Comparison of ENCODE assay signal across 8 mouse cellular contexts in the genomic region with DNA sequence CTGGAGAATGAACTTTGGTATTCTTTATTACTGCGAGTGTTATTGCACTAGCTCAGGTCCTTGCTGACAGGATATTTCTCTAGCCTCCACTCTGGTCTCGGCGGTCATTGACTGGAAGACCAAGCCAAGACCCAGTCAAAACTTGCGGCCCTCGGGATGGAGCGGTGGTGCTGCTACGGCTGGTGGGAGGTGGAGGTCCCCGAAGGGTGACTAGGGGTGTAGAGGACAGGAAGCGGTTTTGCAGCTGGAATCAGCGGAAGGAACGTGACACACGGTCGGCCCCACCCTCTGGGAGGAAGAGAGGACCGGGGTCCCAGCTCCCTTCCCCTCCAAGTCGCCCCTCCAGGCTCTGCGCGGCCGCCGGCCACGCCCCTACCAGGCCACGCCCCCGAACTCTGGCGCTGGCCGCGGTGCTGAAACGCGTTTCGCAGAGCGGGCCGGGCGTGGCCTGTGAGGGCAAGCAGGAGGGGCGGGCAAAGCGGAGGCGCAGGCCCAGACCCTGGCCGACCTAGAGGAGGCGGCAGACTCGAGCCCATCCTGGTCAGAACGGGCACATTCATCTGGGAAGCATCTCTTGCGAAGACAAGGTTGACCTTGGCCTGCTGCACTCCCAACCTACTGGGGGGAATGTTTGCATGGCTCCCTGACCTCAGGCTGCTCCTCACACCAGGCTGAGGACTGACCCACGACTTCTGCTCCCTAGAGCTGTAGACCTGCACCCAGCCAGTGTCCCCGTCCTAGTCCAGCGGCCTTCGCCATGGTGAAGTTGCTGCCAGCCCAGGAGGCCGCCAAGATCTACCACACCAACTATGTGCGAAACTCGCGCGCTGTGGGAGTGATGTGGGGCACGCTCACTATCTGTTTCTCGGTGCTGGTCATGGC. TPM values are rescaled to one million over a fixed set of nuclear protein-coding genes. Genes with fewer than 3 reads are reported as not detected.
DNase-seq lines count a peak whose midpoint lies in the region; ATAC-seq and TF ChIP-seq lines count a peak whose summit lies in the region.

Lhfpl5 (plus strand) TSS at position 398 of the 882 bp plus-strand sequence.

- ATAC-seq in embryonic facial prominence, embryonic 15.5 days (ENCODE audit: insufficient number of reproducible peaks, low FRiP score, low TSS enrichment, low read depth), result peak; percentile 59; the same call in 1 of the 2 replicates
- peak; percentile 81 for ATAC-seq in hindbrain, embryonic 14.5 days (ENCODE audit: low FRiP score)

- intact Hi-C loops in left cerebral cortex, postnatal 25 days (cut with DNase I), result no loop called here

- no peak for TF ChIP-seq CTCF in lung, adult 2 months (IDR thresholded peaks at IDR 0.05; ENCODE audit: insufficient read depth, low read length)

- peak; percentile 36 for DNase-seq in lung, adult 2 months
- DNase-seq in lung, adult 18-20 months, result no peak
- DNase-seq in adrenal gland, postnatal 25 days, result peak; percentile 61
- DNase-seq in hindbrain, embryonic 14.5 days (ENCODE audit: low spot score), result peak; percentile 68
- peak; percentile 55 for DNase-seq in lung, postnatal 10 days
- DNase-seq in retina, postnatal 7 days (ENCODE audit: low read depth, low spot score), result peak; percentile 31
- no peak for DNase-seq in left cerebral cortex, postnatal 25 days (ENCODE audit: low spot score in 2 of 2)

- no peak for TF ChIP-seq POLR2A in lung, adult 2 months (IDR thresholded peaks at IDR 0.05; ENCODE audit: borderline replicate concordance, extremely low read depth, low read depth, low read length)

- no peak within 1 kb of the TSS for H3K27ac ChIP-seq in embryonic facial prominence, embryonic 15.5 days (replicated peaks)
- H3K27ac ChIP-seq in hindbrain, embryonic 14.5 days, result no peak within 1 kb of the TSS

- H3K9me3 ChIP-seq in embryonic facial prominence, embryonic 15.5 days (replicated peaks), result no peaks in the 10 kb centered on the region
- no peaks in the 10 kb centered on the region for H3K9me3 ChIP-seq in hindbrain, embryonic 14.5 days (ENCODE audit: control insufficient read depth, low read length)

- no peaks in the 10 kb centered on the region for H3K36me3 ChIP-seq in embryonic facial prominence, embryonic 15.5 days
- no peaks in the 10 kb centered on the region for H3K36me3 ChIP-seq in hindbrain, embryonic 14.5 days (replicated peaks; ENCODE audit: control insufficient read depth, insufficient read depth)

- 16% methylated on average over 46 of the region's 50 CpGs for WGBS in lung, adult 2 months
- 14% methylated on average over 50 of the region's 50 CpGs for WGBS in embryonic facial prominence, embryonic 15.5 days
- 19% methylated on average over 44 of the region's 50 CpGs for WGBS in hindbrain, embryonic 14.5 days

- no peak within 1 kb of the TSS for H3K4me3 ChIP-seq in lung, adult 2 months (replicated peaks; ENCODE audit: extremely low read depth, low read depth, low read length)
- H3K4me3 ChIP-seq in embryonic facial prominence, embryonic 15.5 days (replicated peaks), result peak within 1 kb of the TSS; percentile 21
- H3K4me3 ChIP-seq in hindbrain, embryonic 14.5 days (replicated peaks; ENCODE audit: low read length), result peak within 1 kb of the TSS; percentile 33

- H3K9ac ChIP-seq in embryonic facial prominence, embryonic 15.5 days, result no peak within 1 kb of the TSS
- H3K9ac ChIP-seq in hindbrain, embryonic 14.5 days, result peak within 1 kb of the TSS; percentile 50; the same call in 1 of the 2 replicates

- H3K27me3 ChIP-seq in embryonic facial prominence, embryonic 15.5 days, result 0 out of 2 replicates have a peak, but pooled peaks cover 5% of the 10 kb centered on the region
- H3K27me3 ChIP-seq in hindbrain, embryonic 14.5 days (ENCODE audit: control insufficient read depth, insufficient read depth, low read length), result no peaks in the 10 kb centered on the region

- peak within 1 kb of the TSS; percentile 51 for H3K4me2 ChIP-seq in embryonic facial prominence, embryonic 15.5 days (replicated peaks)
- peak within 1 kb of the TSS; percentile 64 for H3K4me2 ChIP-seq in hindbrain, embryonic 14.5 days (replicated peaks)

- no peaks in the 10 kb centered on the region; the same call in 1 of the 2 replicates for H3K4me1 ChIP-seq in lung, adult 2 months (ENCODE audit: control insufficient read depth, insufficient read depth, low read length)
- peaks cover 11% of the 10 kb centered on the region for H3K4me1 ChIP-seq in embryonic facial prominence, embryonic 15.5 days
- H3K4me1 ChIP-seq in hindbrain, embryonic 14.5 days (replicated peaks; ENCODE audit: control insufficient read depth, insufficient read depth, low read length), result peaks cover 6% of the 10 kb centered on the region; the same call in 1 of the 2 replicates

RNA-seq across cellular contexts. Expression of gene Lhfpl5, which starts in this region (rescaled TPM):
- polyA plus RNA-seq in lung, adult 2 months (2012; rRNA removed), result not detected in 2 replicates
- total RNA-seq in adrenal gland, postnatal 25 days (2021), result 1.9 and 2.2 TPM in 2 replicates
- 0.59 and 0.64 TPM in 2 replicates for polyA plus RNA-seq in embryonic facial prominence, embryonic 15.5 days (2015; fragmentation: Nextera tagmentation; extraction: Ambion mirVana)
- polyA plus RNA-seq in hindbrain, embryonic 14.5 days (2014; fragmentation: Nextera tagmentation; extraction: Ambion mirVana), result 13.5 and 13.7 TPM in 2 replicates
- 1 to 10 TPM; 1.4 to 2.8 TPM for total RNA-seq in left cerebral cortex, postnatal 25 days (2021)

Comparison
In these comparisons a context has a peak if more than half of its experiments do, and no peak if none do; other contexts are left out.
1. DNase-seq: peak in adrenal gland, postnatal 25 days (single experiment), hindbrain, embryonic 14.5 days (single experiment), lung, postnatal 10 days (single experiment) and retina, postnatal 7 days (single experiment); none in lung, adult 18-20 months (0 of 2) and left cerebral cortex, postnatal 25 days (0 of 2).
2. Peak in DNase-seq in lung, adult 2 months; RNA of the gene not detected or under 1 TPM.
3. Peak in ATAC-seq, H3K4me3 ChIP-seq and H3K4me2 ChIP-seq in embryonic facial prominence, embryonic 15.5 days; RNA of the gene not detected or under 1 TPM.